Mouse (Mus musculus) liver, postnatal 0 days (tissue): ENCODE measurements at regions not wholly inside any gene's neighbourhood (a gene's known extent, or its start where the extent isn't known, plus 50 kb on each side); places are given as distances from the start of the nearest gene placed in this dataset.

ENCODE experiments used
- CTCF ChIP-seq: sonication (generic); IDR thresholded peaks from 2 replicates; pipeline ENCODE4 v1.5.1; 2016; ENCODE audit warnings: antibody characterized with exemption, low read depth
- EP300 ChIP-seq: IDR thresholded peaks from 2 replicates; pipeline ENCODE4 v1.6.1; 2016; ENCODE audit warnings: antibody characterized with exemption, low read depth, mild to moderate bottlenecking

DNA sequence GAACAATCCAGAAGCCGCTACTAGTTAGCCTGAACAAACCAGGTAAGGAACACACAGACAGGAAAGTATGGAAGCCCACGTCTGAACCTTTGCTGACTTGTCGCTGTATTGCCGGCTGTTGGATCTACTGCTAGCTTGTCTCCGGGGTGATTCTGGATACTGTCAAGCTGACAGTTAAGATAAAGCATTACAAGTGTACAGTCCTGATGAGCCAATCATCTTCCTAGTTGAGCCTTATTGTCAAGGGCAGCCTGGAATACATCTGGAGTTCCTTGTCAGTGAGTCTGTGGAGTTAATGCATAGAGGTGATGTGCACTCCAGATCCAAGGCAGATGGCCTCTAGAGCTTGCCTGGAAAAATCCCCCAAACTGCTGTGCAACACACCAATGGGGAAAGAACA is 157.8 kb upstream of the Dynlrb2 start:
- TF ChIP-seq CTCF (no peak), EP300 (no peak)
